Mouse (Mus musculus): ENCODE measurements at regions not wholly inside any gene's neighbourhood (a gene's known extent, or its start where the extent isn't known, plus 50 kb on each side); places are given as distances from the start of the nearest gene placed in this dataset.

DNA sequence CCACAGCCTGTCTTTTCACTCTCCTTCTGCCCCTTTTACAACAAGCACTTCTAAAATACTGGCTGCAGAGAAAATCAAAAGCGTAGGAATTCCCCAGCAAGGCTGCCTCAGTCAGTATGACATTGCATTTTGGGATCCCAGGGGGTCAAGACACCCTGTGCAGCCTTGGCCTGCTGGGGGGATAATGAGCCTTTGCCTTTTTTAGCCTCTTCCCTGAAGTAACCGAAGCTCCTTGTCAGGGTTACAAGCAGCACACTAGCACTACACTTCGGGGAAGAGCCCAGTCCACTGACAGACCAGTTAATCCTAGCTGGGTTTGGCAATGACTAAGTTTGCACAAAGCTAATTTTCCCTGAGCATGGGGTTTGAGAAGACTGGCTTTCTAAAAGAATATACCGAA, 207.7 kb upstream of the 1700056E22Rik start:
- TF ChIP-seq POLR2A (IDR thresholded peaks at IDR 0.05; ENCODE audit: insufficient read length, low read depth) (no peak), MYOD1 (IDR thresholded peaks at IDR 0.05; ENCODE audit: control insufficient read depth in 1 of 3, insufficient read length in 2 of 3, low read depth in 2 of 3) (no peak)
